Comparison of ENCODE assay signal across 8 mouse cellular contexts in genomic region chr11:5098736-5099542, GRCm38 (mm10). TPM values are rescaled to one million over a fixed set of nuclear protein-coding genes. Genes with fewer than 3 reads are reported as not detected.
DNase-seq lines count a peak whose midpoint lies in the region; ATAC-seq and TF ChIP-seq lines count a peak whose summit lies in the region.

TSS of gene Rhbdd3 (plus strand) at chr11:5098926.
TSS of gene Ewsr1 (minus strand) at chr11:5099266.

- H3K4me1 ChIP-seq in cortical plate, adult 2 months (ENCODE audit: control insufficient read depth, insufficient read depth, low read length): peaks cover 4% of the 10 kb centered on the region; the same call in 1 of the 2 replicates

- H3K27ac ChIP-seq in cortical plate, adult 2 months (ENCODE audit: insufficient read depth, low read length): peak within 1 kb of the TSS; percentile 98

- no peak for TF ChIP-seq CTCF in cortical plate, adult 2 months (IDR thresholded peaks at IDR 0.05; ENCODE audit: extremely low read depth, insufficient read depth, low read length)

- peak within 1 kb of the TSS; percentile 61 for H3K4me3 ChIP-seq in cortical plate, adult 2 months (ENCODE audit: insufficient read depth, low read length)

- TF ChIP-seq POLR2A in cortical plate, adult 2 months (IDR thresholded peaks at IDR 0.05; ENCODE audit: extremely low read depth, insufficient read depth, low read length): peak; percentile 96

- peak; percentile 75 for ATAC-seq in activated CD4-positive, CD25-positive, alpha-beta regulatory T cell, adult 4 months
- ATAC-seq in megakaryocyte progenitor cell, adult 5-6 weeks (replicated peaks; ENCODE audit: poor library complexity): peak; percentile 73

- peak; percentile 99 for DNase-seq in gastrocnemius, postnatal 10 days
- DNase-seq in induced T-regulatory cell, adult 2 months (ENCODE audit: low read depth): peak; percentile 99
- peak; percentile 88 to 97 for DNase-seq in left cerebral cortex, adult 9 months (ENCODE audit: low spot score in 2 of 2)
- peak; percentile 96 for DNase-seq in right cerebral cortex, postnatal 14 days
- DNase-seq in urinary bladder, postnatal 36 days (ENCODE audit: low spot score in 2 of 2): peak; percentile 97 to 98

RNA-seq across cellular contexts. Expression of gene Rhbdd3, which starts in this region (rescaled TPM):
- 1 to 10 TPM; 5.6 to 5.9 TPM for polyA plus RNA-seq in activated CD4-positive, CD25-positive, alpha-beta regulatory T cell, adult 4 months (2017; shearing (Covaris generic))
- 32.3 and 34.4 TPM in 2 replicates for polyA plus RNA-seq in cortical plate, adult 2 months (2012; rRNA removed)
- total RNA-seq in gastrocnemius, postnatal 10 days (2021): 10 to 100 TPM; 21.5 to 24.8 TPM
- 8.5 and 10.2 TPM in 2 replicates for total RNA-seq in megakaryocyte progenitor cell, adult 5-6 weeks (2015)
- total RNA-seq in megakaryocyte progenitor cell, adult 5-6 weeks (2017): 22.2 and 33.8 TPM in 2 replicates

RNA-seq across cellular contexts. Expression of gene Ewsr1, which starts in this region (rescaled TPM):
- 100 to 1,000 TPM; 143 to 144 TPM for polyA plus RNA-seq in activated CD4-positive, CD25-positive, alpha-beta regulatory T cell, adult 4 months (2017; shearing (Covaris generic))
- polyA plus RNA-seq in cortical plate, adult 2 months (2012; rRNA removed): 345 and 350 TPM in 2 replicates
- 100 to 1,000 TPM; 141 to 189 TPM for total RNA-seq in gastrocnemius, postnatal 10 days (2021)
- 183 and 217 TPM in 2 replicates for total RNA-seq in megakaryocyte progenitor cell, adult 5-6 weeks (2015)
- total RNA-seq in megakaryocyte progenitor cell, adult 5-6 weeks (2017): 513 and 628 TPM in 2 replicates

Comparison
In these comparisons a context has a peak if more than half of its experiments do, and no peak if none do; other contexts are left out.
1. Peak in every context shown above with its lines: DNase-seq, ATAC-seq, H3K4me3 ChIP-seq and H3K27ac ChIP-seq.